Mouse (Mus musculus) spleen, postnatal 14 days (tissue): Measurements from ENCODE around the gene Nktr.

ENCODE experiments used
- DNase-seq, 2 experiments: peaks; one replicate each; pipeline ENCODE4 v3.0.0; 2021 to 2022; ENCODE audit warnings: low spot score in 2 of 2

The Nktr gene

GRCm38 (mm10) chr9:121761091-121761665 lies 42.2 kb downstream of the Nktr start:
- no peak for DNase-seq

- no peak for DNase-seq
Measured at GRCm38 (mm10) chr9:121761787-121762186, 42.8 kb downstream of the Nktr start.

GRCm38 (mm10) chr9:121762248-121762647 lies 43.3 kb downstream of the Nktr start:
- no peak for DNase-seq

GRCm38 (mm10) chr9:121762761-121763160 lies 43.8 kb downstream of the Nktr start:
- no peak for DNase-seq

GRCm38 (mm10) chr9:121763716-121764115 lies 44.7 kb downstream of the Nktr start:
- no peak for DNase-seq

- no peak for DNase-seq
Measured at GRCm38 (mm10) chr9:121765166-121765855, 46.3 kb downstream of the Nktr start.

GRCm38 (mm10) chr9:121772412-121772811 lies 53.4 kb downstream of the Nktr start:
- DNase-seq: no peak

- DNase-seq: no peak
Measured at GRCm38 (mm10) chr9:121775951-121776350, 57.0 kb downstream of the Nktr start.

GRCm38 (mm10) chr9:121776511-121776910 lies 57.5 kb downstream of the Nktr start:
- DNase-seq: no peak

- no peak for DNase-seq
Measured at GRCm38 (mm10) chr9:121777484-121778065, 58.6 kb downstream of the Nktr start, which contains the start of gene Klhl40. Klhl40 (plus strand) TSS chr9:121777607.

- no peak for DNase-seq
Measured at GRCm38 (mm10) chr9:121778066-121778624, 59.2 kb downstream of the Nktr start.

GRCm38 (mm10) chr9:121784801-121785200 lies 65.8 kb downstream of the Nktr start:
- no peak for DNase-seq

GRCm38 (mm10) chr9:121785261-121785660 lies 66.3 kb downstream of the Nktr start:
- no peak for DNase-seq

- DNase-seq: no peak
Measured at GRCm38 (mm10) chr9:121786359-121786758, 67.4 kb downstream of the Nktr start.

GRCm38 (mm10) chr9:121791206-121791605 lies 72.2 kb downstream of the Nktr start:
- no peak for DNase-seq

GRCm38 (mm10) chr9:121791757-121792521 lies 73.0 kb downstream of the Nktr start, which contains the start of gene Hhatl:
Hhatl (minus strand) TSS chr9:121792507.
- DNase-seq: no peak

GRCm38 (mm10) chr9:121794972-121795539 lies 76.1 kb downstream of the Nktr start:
- no peak for DNase-seq

GRCm38 (mm10) chr9:121797722-121798121 lies 78.8 kb downstream of the Nktr start:
- no peak for DNase-seq

GRCm38 (mm10) chr9:121798887-121799520 lies 80.0 kb downstream of the Nktr start:
- DNase-seq: no peak

GRCm38 (mm10) chr9:121802747-121803146 lies 83.8 kb downstream of the Nktr start:
- no peak for DNase-seq
